Mouse (Mus musculus): ENCODE measurements around the gene Znrd1as.
A peak's percentile ranks its signal among the peaks of the same experiment; 100 is the strongest.
"Not testable (repeated sequence)": the region's sequence is repeated elsewhere in the genome, so short reads cannot be mapped to it uniquely, and the experiment has no call there.

Gene Znrd1as

GRCm38 (mm10) chr17:36950981-36951947 is 7.1 kb upstream of the Znrd1as start, which contains the start of gene Ppp1r11:
Gene Ppp1r11, minus strand, starts transcription at chr17:36951741.
- peak; percentile 99 for DNase-seq (ENCODE audit: low read depth, low spot score)

- no peak for DNase-seq (ENCODE audit: low read depth, low spot score)
These were observed 5.8 kb upstream of the Znrd1as start for GRCm38 (mm10) chr17:36952631-36953030.

DNA sequence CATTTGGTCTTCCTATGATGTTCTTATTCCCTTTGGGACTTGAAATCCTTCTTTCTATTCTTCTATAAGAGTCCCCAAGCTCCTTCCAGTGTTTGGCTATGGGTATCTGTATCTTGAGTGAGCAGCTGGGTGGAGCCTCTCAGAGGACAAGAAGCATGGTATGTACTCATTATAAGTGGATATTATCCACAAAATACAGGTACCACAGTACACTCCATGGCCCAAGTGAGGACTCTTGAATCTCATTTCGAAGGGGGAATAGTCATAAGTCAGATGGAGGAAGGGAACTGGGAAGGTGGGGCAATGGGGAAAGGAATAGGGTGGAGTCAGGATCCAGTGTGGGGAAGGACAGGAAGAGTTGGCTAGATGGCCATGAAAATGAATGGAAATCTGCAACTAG is 5.3 kb upstream of the Znrd1as start:
- no peak for DNase-seq (ENCODE audit: low read depth, low spot score)

DNA sequence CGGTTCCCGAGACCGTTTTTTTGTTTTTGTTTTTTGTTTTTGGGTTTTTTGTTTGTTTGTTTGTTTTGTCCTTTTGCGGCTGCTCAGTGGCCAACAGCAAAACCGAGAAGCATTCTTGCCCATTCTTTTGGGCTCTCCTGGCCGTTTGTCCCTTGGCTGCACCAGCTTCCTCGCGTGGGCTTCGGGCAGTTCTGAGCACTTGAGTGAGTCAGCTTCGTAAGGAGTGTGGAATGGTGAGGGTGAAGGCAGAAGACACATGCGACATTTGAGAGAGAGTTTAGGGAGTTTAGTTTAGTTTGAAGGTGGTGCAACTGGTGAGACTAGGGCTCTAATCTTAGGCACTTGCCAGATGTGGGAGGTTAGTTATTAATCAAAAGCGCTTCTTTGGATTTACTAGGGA is 492 bp downstream of the Znrd1as start:
- no peak for DNase-seq (ENCODE audit: low read depth, low spot score)

GRCm38 (mm10) chr17:36961125-36961524 is 2.7 kb downstream of the Znrd1as start:
- no peak for DNase-seq (ENCODE audit: low read depth, low spot score)

DNA sequence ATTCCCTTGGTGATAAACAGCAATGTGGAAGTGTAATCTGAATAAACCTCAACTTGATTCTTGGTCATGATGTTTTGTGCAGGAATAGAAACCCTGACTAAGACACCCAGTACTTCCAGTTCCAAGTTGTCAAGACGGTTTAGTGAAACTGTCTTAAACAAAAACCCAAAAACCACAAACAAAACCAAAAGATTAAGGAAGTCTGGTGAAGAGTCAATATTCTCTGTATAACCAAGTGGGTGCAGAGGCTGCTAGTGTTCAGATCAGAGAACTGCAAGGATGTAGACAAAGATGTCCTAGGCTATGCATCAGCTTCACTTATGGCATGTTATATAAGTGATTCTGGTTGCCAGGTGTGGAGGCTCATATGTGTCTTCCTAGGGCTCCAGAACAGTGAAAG is 8.5 kb downstream of the Znrd1as start:
- DNase-seq (ENCODE audit: low read depth, low spot score), result no peak

- DNase-seq (ENCODE audit: low read depth, low spot score), result no peak
These were observed 12.0 kb downstream of the Znrd1as start for GRCm38 (mm10) chr17:36970316-36970890.

- DNase-seq (ENCODE audit: low read depth, low spot score), result no peak
These were observed 12.9 kb downstream of the Znrd1as start for GRCm38 (mm10) chr17:36971172-36971850.

- no peak for DNase-seq (ENCODE audit: low read depth, low spot score)
These were observed 14.4 kb downstream of the Znrd1as start for GRCm38 (mm10) chr17:36972791-36973190.

DNA sequence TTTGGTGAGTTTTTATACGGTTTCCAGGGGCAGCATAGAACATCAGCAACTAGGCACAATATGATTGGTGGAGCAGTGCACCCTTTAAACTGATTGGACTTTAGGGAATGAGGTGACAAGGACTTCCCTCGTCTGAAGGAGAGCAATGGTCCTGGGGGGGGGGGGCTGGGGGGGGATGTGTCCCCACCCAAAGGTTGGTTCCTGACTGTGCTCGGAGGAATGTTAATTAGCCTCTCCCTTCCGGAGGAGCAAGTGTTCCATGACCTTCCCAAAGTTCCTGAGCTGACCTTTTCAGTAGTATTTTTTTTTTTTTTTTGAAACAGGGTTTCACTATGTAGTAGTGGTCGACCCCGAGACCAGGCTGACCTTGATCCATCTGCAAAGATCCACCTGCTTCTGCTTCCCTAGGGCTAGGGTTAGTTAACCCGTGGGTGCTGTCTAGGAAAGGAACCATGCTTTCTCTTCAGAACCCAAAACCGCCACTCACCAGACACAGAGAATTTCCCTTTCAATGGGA is 14.9 kb downstream of the Znrd1as start:
- DNase-seq (ENCODE audit: low read depth, low spot score), result no peak

GRCm38 (mm10) chr17:36981221-36981813 is 22.9 kb downstream of the Znrd1as start, which contains the start of gene 2410137M14Rik:
Gene 2410137M14Rik, minus strand, starts transcription at chr17:36981237.
- no peak for DNase-seq (ENCODE audit: low read depth, low spot score)

DNA sequence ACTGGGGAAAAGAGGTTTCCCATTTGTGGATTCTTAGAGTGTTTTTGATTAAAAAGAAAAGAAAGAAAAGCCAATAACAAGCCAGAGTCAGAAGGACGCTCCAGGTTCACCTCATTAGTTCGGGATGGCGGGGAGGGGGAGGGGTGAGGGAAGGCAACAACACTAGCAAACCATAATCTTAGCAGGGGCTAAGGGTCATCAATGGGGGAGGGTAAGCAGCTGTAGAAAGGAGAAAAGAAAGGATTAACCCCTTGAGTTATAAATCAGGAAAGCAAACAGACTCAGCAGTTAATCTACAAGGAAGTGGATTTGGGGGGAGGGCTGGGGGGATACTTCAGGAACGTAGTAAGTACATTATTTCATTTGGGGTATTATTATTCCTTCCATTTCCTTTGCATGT is 23.5 kb downstream of the Znrd1as start:
- no peak for DNase-seq (ENCODE audit: low read depth, low spot score)

DNA sequence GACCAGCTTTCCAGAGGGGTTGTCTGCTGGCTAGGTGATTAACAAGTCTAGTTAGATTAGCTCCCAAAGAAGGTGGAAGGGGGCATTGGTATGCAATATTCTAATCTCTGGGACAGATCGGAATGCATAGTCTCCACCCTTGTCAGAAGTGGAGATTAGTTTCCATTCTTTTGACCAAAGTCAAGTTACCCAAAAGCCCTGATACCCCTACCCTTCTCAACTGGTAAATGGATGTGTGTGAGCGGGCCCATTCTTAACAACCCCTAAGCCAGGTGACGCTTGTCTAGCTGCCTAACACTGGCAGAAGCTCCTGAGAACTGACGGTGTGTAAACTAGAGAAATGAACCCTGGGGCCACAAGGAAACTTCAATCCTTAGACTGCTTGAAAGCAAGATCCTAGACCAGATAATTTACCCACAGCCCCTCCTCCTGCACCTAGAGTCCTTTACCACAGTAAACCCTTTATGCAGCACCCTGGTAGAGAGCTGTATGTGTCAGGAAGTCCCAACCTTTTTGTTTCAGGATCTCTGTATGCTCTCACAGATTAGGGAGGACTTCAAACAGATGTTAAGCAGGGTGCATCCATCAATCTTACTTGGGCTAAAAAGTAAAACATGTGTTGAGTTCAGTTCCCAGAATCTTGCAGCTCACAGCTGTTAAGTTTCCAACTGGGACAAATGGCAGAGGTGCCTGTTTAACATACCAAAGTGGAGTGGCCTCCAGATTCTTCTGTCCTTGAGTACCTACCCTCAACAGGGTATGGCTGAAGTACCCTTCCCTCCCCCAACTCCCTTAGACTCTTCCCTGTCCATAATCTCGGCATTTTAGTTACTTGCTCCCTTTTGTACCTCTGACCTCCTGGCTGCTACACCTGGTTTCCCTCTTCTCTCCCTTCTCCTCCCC is 24.1 kb downstream of the Znrd1as start:
- DNase-seq (ENCODE audit: low read depth, low spot score), result no peak

DNA sequence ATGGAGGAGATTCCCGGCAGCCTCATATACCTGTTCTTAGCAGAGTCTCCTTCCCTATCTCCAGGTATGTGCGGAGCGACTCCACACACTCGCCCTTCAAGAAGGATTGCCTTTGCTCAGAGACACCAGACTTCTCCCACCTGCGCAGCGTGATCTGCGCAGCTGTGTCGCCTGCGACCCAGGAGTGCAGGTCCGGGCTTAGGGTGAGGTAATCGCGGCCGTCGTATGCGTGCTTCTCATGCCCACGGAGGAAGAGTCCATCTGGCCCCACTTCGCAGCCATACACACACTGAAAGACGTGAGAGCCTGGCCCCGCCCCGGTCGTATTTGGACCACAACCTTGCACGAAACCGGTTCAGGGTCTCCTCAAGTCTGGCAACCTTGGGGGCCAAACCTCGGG is 30.1 kb downstream of the Znrd1as start:
- no peak for DNase-seq (ENCODE audit: low read depth, low spot score)

- no peak for DNase-seq (ENCODE audit: low read depth, low spot score)
These were observed 31.0 kb downstream of the Znrd1as start, which contains the start of gene H2-M5 for GRCm38 (mm10) chr17:36989437-36989836. Gene H2-M5, minus strand, starts transcription at chr17:36989537.

DNA sequence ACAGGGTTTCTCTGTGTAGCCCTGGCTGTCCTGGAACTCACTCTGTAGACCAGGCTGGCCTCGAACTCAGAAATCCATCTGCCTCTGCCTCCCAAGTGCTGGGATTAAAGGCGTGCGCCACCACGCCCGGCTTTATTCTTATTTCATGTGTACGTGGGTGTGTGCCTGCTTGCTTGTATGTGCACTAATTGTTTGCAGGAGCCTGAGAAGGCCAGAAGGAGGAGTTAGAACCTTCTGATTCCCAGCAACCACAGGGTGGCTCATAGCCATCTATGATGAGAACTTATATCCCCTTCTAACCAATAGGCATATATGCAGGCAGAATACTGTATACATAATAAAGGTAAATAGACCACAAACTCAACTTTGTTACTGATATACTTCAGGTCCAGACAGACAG is 32.2 kb downstream of the Znrd1as start:
- not testable (repeated sequence) for DNase-seq (ENCODE audit: low read depth, low spot score)

- no peak for DNase-seq (ENCODE audit: low read depth, low spot score)
These were observed 34.1 kb downstream of the Znrd1as start for GRCm38 (mm10) chr17:36992336-36993104.

GRCm38 (mm10) chr17:36993770-36994325 is 35.5 kb downstream of the Znrd1as start:
- DNase-seq (ENCODE audit: low read depth, low spot score), result no peak

DNA sequence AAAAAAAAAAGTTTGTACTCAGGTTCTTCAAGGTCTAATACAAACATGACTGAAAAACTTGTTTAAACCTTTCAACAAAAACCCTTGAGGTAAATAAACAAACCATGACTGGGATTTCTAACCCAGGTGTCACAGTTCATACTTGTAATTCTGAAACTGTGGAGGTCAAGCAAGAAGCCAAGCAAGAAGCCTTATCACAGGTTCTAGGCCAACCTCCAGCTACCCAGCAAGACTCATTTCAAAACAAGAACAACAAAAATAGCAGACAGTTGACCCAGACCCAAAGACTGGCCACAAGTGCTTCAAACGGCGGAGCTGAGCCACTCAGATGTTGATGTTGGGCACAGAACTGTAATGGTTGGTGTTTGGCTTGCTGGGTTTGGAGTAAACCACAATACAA is 36.1 kb downstream of the Znrd1as start:
- no peak for DNase-seq (ENCODE audit: low read depth, low spot score)

All from retina, adult 2 months (tissue).